Mouse (Mus musculus) hindbrain, embryonic 16.5 days (tissue): ENCODE measurements at regions not wholly inside any gene's neighbourhood (a gene's known extent, or its start where the extent isn't known, plus 50 kb on each side); places are given as distances from the start of the nearest gene placed in this dataset.

Experiments used
- ATAC-seq: fragments of 200-750 bp; cut with Nextera tagmentation; 2 replicates; pipeline ENCODE4 v1.8.0; 2017; ENCODE audit warnings: moderate TSS enrichment, moderate library complexity
- H3K27ac ChIP-seq: fragments of 300-500 bp; sonication (generic); 2 replicates; pipeline ENCODE4 v1.5.1; 2014; ENCODE audit warnings: low read depth, mild to moderate bottlenecking, control low read depth, low read length, moderate library complexity
- H3K27me3 ChIP-seq: fragments of 300-500 bp; sonication (generic); replicated peaks from 2 replicates; pipeline ENCODE4 v1.6.1; 2014; ENCODE audit warnings: low read length; ENCODE audit not compliant: control insufficient read depth, insufficient read depth
- H3K36me3 ChIP-seq: fragments of 300-500 bp; sonication (generic); 2 replicates; pipeline ENCODE4 v1.6.1; 2014; ENCODE audit warnings: mild to moderate bottlenecking, low read length, moderate library complexity, mixed read lengths; ENCODE audit not compliant: control insufficient read depth, insufficient read depth
- H3K4me1 ChIP-seq: fragments of 300-500 bp; sonication (generic); 2 replicates; pipeline ENCODE4 v1.6.1; 2014; ENCODE audit warnings: low read depth, low read length; ENCODE audit not compliant: control insufficient read depth, insufficient read depth
- H3K4me2 ChIP-seq: fragments of 300-500 bp; sonication (generic); 2 replicates; pipeline ENCODE4 v1.6.1; 2014; ENCODE audit warnings: mild to moderate bottlenecking, low read length, control low read depth, moderate library complexity
- H3K4me3 ChIP-seq: fragments of 300-500 bp; sonication (generic); 2 replicates; pipeline ENCODE4 v1.5.1; 2014; ENCODE audit warnings: mild to moderate bottlenecking, low read length, control low read depth, moderate library complexity
- H3K9ac ChIP-seq: fragments of 300-500 bp; sonication (generic); 2 replicates; pipeline ENCODE4 v1.6.1; 2014; ENCODE audit warnings: low read depth, mild to moderate bottlenecking, control low read depth, low read length, moderate library complexity
- H3K9me3 ChIP-seq: fragments of 300-500 bp; sonication (generic); 2 replicates; pipeline ENCODE4 v1.6.1; 2014; ENCODE audit warnings: mild to moderate bottlenecking, low read length, moderate library complexity; ENCODE audit not compliant: control insufficient read depth
- WGBS: fragments of 180-500 bp; shearing (Covaris S2); extraction: QIAGEN DNeasy Blood & Tissue Kit; methylation state at CpG from one replicate; pipeline ENCODE4 v1.1.7; 2014; 5-methylcytosine and 5-hydroxymethylcytosine counted together

GRCm38 (mm10) chr16:84039946-84040345 lies 475.0 kb upstream of the A730009L09Rik start:
- no peaks in the 10 kb centered on the region for H3K4me1 ChIP-seq
- H3K27ac ChIP-seq: no peak overlapping the region
- no peaks in the 10 kb centered on the region for H3K36me3 ChIP-seq
- 0 out of 2 replicates have a peak, but pooled peaks have one; percentile 38 for ATAC-seq
- H3K9me3 ChIP-seq: no peaks in the 10 kb centered on the region
- no peaks in the 10 kb centered on the region for H3K27me3 ChIP-seq
- no peak overlapping the region for H3K9ac ChIP-seq
- 53% methylated on average over 2 of the region's 2 CpGs for WGBS
- H3K4me3 ChIP-seq: no peak overlapping the region
- H3K4me2 ChIP-seq: no peak overlapping the region

- no peaks in the 10 kb centered on the region for H3K4me1 ChIP-seq
These were observed 472.9 kb upstream of the A730009L09Rik start for GRCm38 (mm10) chr16:84042010-84042449.

GRCm38 (mm10) chr16:84045333-84045732 lies 469.6 kb upstream of the A730009L09Rik start:
- ATAC-seq: no peak
- 75% methylated on average over 1 of the region's 1 CpGs for WGBS
- Histone ChIP-seq H3K9me3 (peaks cover 3% of the 10 kb centered on the region; the same call in 1 of the 2 replicates), H3K4me3 (no peak overlapping the region), H3K4me1 (no peaks in the 10 kb centered on the region), H3K36me3 (no peaks in the 10 kb centered on the region), H3K27me3 (no peaks in the 10 kb centered on the region), H3K9ac (no peak overlapping the region), H3K27ac (no peak overlapping the region), H3K4me2 (no peak overlapping the region)

More at GRCm38 (mm10) chr16:84042010-84042449, 472.9 kb upstream of the A730009L09Rik start:
- no peak overlapping the region for H3K9ac ChIP-seq
- H3K27me3 ChIP-seq: no peaks in the 10 kb centered on the region
- no peak overlapping the region; the same call in 1 of the 2 replicates for H3K4me2 ChIP-seq
- WGBS: 42% methylated on average over 4 of the region's 4 CpGs
- no peak overlapping the region for H3K27ac ChIP-seq
- H3K4me3 ChIP-seq: no peak overlapping the region
- ATAC-seq: peak; percentile 97
- H3K36me3 ChIP-seq: no peaks in the 10 kb centered on the region
- H3K9me3 ChIP-seq: peaks cover 3% of the 10 kb centered on the region; the same call in 1 of the 2 replicates
